Mouse (Mus musculus) lung, embryonic 15.5 days (tissue): ENCODE data around the gene Fgfr2. TPM values are rescaled to one million over a fixed set of nuclear protein-coding genes. Genes with fewer than 3 reads are reported as not detected.

ENCODE experiments used
- ATAC-seq: fragments of 200-750 bp; cut with Nextera tagmentation; 2 replicates; pipeline ENCODE4 v1.8.0; 2017; ENCODE audit warnings: moderate number of reproducible peaks, borderline replicate concordance; ENCODE audit not compliant: low FRiP score, low TSS enrichment; ENCODE audit errors: extremely low read depth
- H3K27ac ChIP-seq: fragments of 300-500 bp; sonication (generic); 2 replicates; pipeline ENCODE4 v1.5.1; 2015; ENCODE audit warnings: moderate library complexity, mild to moderate bottlenecking, inconsistent platforms
- H3K27me3 ChIP-seq: fragments of 300-500 bp; sonication (generic); 2 replicates; pipeline ENCODE4 v1.6.1; 2015; ENCODE audit warnings: inconsistent platforms
- H3K36me3 ChIP-seq: fragments of 300-500 bp; sonication (generic); 2 replicates; pipeline ENCODE4 v1.6.1; 2015; ENCODE audit warnings: inconsistent platforms
- H3K4me1 ChIP-seq: fragments of 300-500 bp; sonication (generic); 2 replicates; pipeline ENCODE4 v1.6.1; 2015; ENCODE audit warnings: inconsistent platforms
- H3K4me2 ChIP-seq: fragments of 300-500 bp; sonication (generic); 2 replicates; pipeline ENCODE4 v1.6.1; 2015; ENCODE audit warnings: inconsistent platforms, mild to moderate bottlenecking, moderate library complexity
- H3K4me3 ChIP-seq: fragments of 300-500 bp; sonication (generic); 2 replicates; pipeline ENCODE4 v1.5.1; 2015; ENCODE audit warnings: mild to moderate bottlenecking, inconsistent platforms
- H3K9ac ChIP-seq: fragments of 300-500 bp; sonication (generic); 2 replicates; pipeline ENCODE4 v1.6.1; 2015; ENCODE audit warnings: inconsistent platforms
- H3K9me3 ChIP-seq: fragments of 300-500 bp; sonication (generic); 2 replicates; pipeline ENCODE4 v1.6.1; 2016; ENCODE audit warnings: inconsistent platforms
- WGBS: fragments of 180-500 bp; shearing (Covaris S2); methylation state at CpG from one replicate; pipeline ENCODE4 v1.1.7; 2015; 5-methylcytosine and 5-hydroxymethylcytosine counted together
- microRNA-seq: library from miRNA; unstranded; fragments of <30 nt; microRNA quantifications from one replicate; pipeline ENCODE4, GENCODE M21; 2016
- polyA plus RNA-seq: library from polyadenylated mRNA; unstranded; fragments of >200 nt; fragmentation: Nextera tagmentation; extraction: Ambion mirVana; gene quantifications from 2 replicates; pipeline ENCODE4 v1.2.1, GENCODE M21; 2015

Gene Fgfr2
- polyA plus RNA-seq, 1 experiment from 2014 or later, result 160 TPM

- H3K27me3 ChIP-seq, result no peaks in the 10 kb centered on the region
- no peak overlapping the region for H3K4me3 ChIP-seq
- H3K4me2 ChIP-seq, result no peak overlapping the region
- no peak overlapping the region for H3K27ac ChIP-seq
- no peaks in the 10 kb centered on the region for H3K9me3 ChIP-seq
- H3K36me3 ChIP-seq, result no peaks in the 10 kb centered on the region
- H3K9ac ChIP-seq, result no peak overlapping the region
- 36% methylated on average over 4 of the region's 4 CpGs for WGBS
- ATAC-seq, result no peak
- H3K4me1 ChIP-seq, result peaks cover 8% of the 10 kb centered on the region; the same call in 1 of the 2 replicates
These were observed 3008.7 kb downstream of the Fgfr2 start for GRCm38 (mm10) chr7:130114436-130114835.

Small RNA genes lying within 50 kb of the gene (microRNA-seq; reads per million reads assigned to microRNA genes)
- gene Mir7061, result not detected

Other genes with a start within 250 kb of the Fgfr2 start
- 10.8 and 11.9 TPM in 2 replicates for gene Zranb1, start 192.2 kb downstream of the Fgfr2 start, polyA plus RNA-seq
- 91.6 and 94.8 TPM in 2 replicates for gene Ctbp2, start 1.0 kb upstream of the Fgfr2 start, polyA plus RNA-seq